Mouse (Mus musculus): ENCODE results near the gene Pafah1b3.

The Pafah1b3 gene

GRCm38 (mm10) chr7:25281166-25281733 lies 16.5 kb downstream of the Pafah1b3 start:
- DNase-seq (ENCODE audit: low spot score), result no peak

GRCm38 (mm10) chr7:25279861-25280791 lies 17.7 kb downstream of the Pafah1b3 start:
- no peak for DNase-seq (ENCODE audit: low spot score)

- peak; percentile 78 for DNase-seq (ENCODE audit: low spot score)
These were observed 18.5 kb downstream of the Pafah1b3 start for GRCm38 (mm10) chr7:25279076-25279860.

GRCm38 (mm10) chr7:25278341-25279075 lies 19.3 kb downstream of the Pafah1b3 start:
- peak; percentile 67 for DNase-seq (ENCODE audit: low spot score)

GRCm38 (mm10) chr7:25277998-25278340 lies 19.8 kb downstream of the Pafah1b3 start:
- DNase-seq (ENCODE audit: low spot score), result no peak

GRCm38 (mm10) chr7:25277405-25277804 lies 20.4 kb downstream of the Pafah1b3 start:
- DNase-seq (ENCODE audit: low spot score), result no peak

GRCm38 (mm10) chr7:25275555-25276298 lies 22.1 kb downstream of the Pafah1b3 start:
- DNase-seq (ENCODE audit: low spot score), result peak; percentile 43

- DNase-seq (ENCODE audit: low spot score), result peak; percentile 10
These were observed 22.8 kb downstream of the Pafah1b3 start for GRCm38 (mm10) chr7:25274996-25275395.

- DNase-seq (ENCODE audit: low spot score), result no peak
These were observed 23.2 kb downstream of the Pafah1b3 start for GRCm38 (mm10) chr7:25274571-25274970.

GRCm38 (mm10) chr7:25273259-25274241 lies 24.2 kb downstream of the Pafah1b3 start:
- DNase-seq (ENCODE audit: low spot score), result no peak

- no peak for DNase-seq (ENCODE audit: low spot score)
These were observed 25.1 kb downstream of the Pafah1b3 start for GRCm38 (mm10) chr7:25272445-25273258.

- no peak for DNase-seq (ENCODE audit: low spot score)
These were observed 25.9 kb downstream of the Pafah1b3 start for GRCm38 (mm10) chr7:25271651-25272444.

GRCm38 (mm10) chr7:25270652-25271633 lies 26.8 kb downstream of the Pafah1b3 start:
- DNase-seq (ENCODE audit: low spot score), result no peak

- peak; percentile 19 for DNase-seq (ENCODE audit: low spot score)
These were observed 28.1 kb downstream of the Pafah1b3 start for GRCm38 (mm10) chr7:25269545-25270271.

GRCm38 (mm10) chr7:25269029-25269428 lies 28.8 kb downstream of the Pafah1b3 start:
- peak; percentile 23 for DNase-seq (ENCODE audit: low spot score)

- no peak for DNase-seq (ENCODE audit: low spot score)
These were observed 29.2 kb downstream of the Pafah1b3 start for GRCm38 (mm10) chr7:25268588-25268987.

All from urinary bladder, postnatal 25 days (tissue).